Mouse (Mus musculus): Measurements from ENCODE around the gene Klhdc9.

Klhdc9 gene

DNA sequence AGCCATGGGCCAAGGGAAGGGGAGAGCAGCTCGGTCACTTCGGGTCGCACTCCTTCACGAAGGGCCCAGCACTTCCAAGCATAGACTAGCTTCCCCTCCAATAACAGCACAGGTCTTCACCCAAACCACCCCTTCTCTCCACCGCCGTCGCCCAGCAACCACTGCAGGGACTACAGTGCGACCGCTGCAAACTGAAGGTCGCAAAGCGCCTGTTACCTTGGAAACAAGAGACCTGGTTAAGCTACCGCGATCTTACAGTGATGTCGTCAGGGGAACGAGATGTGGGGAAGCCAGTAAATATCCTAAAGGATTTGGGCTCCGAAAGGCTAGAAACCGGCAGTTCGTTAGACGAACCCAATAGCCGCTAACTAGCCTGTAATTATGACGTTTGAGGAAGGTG lies at the start of gene Klhdc9:
Gene Klhdc9 (minus strand): TSS at position 143 of the 400 bp plus-strand sequence.
- peak; percentile 80 to 89 for DNase-seq

- no peak for DNase-seq
Measured at GRCm38 (mm10) chr1:171410231-171410630, 49.6 kb upstream of the Klhdc9 start.

DNA sequence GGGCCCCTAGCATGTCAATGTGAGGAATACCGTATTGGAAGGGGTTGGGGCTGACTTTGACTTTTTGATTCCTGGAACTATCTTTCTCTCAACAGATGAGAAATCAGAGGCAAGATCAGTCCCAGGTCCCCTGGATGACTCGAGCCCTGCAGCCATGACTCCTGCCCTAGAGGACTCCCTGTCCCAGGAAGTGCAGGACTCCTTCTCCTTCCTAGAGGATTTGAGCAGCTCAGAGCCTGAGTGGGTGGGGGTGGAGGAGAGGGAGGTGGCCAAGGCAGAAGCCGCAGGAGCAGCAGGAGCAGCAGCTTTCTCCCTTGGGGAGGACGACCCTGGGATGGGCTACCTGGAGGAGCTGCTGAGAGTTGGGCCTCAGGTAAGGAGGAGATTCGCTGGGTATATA lies 46.7 kb upstream of the Klhdc9 start:
- no peak for DNase-seq

DNA sequence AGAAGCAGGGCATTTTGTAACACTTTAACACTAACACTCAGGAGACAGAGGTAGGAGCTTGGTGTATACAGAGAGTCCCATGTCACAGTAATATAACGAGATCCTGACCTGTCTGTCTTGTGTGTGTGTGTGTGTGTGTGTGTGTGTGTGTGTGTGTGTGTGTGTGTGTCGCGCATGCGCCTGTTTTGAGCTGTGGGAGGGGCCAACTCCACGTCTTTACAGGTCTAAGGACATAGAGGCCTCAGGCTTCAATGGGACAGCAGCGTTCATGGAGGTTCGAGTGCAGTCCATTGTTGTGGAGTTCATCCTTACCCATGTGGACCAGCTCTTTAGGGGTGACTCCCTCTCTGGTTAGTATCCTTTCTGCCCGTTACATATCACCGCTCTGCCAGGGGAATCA lies 42.4 kb upstream of the Klhdc9 start:
- DNase-seq = no peak

DNA sequence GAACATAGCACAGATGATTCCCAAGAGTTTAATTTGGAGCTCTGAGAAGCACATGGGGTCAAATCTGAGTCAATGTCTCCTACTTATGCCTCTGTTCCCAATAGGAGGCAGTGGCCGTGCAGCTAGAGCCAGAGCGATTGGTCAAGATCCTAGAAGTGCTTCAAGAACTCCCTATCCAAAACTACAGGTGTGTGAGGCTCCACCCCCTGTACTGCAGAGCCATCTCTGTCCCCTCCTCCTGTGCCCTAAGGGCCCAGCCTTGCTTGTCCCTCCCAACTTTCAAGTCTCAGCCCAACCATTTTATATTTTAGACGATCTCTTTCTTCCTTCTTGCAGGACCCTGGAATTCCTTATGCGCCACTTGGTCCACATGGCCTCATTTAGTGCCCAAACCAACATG lies 41.2 kb upstream of the Klhdc9 start:
- DNase-seq = no peak

DNA sequence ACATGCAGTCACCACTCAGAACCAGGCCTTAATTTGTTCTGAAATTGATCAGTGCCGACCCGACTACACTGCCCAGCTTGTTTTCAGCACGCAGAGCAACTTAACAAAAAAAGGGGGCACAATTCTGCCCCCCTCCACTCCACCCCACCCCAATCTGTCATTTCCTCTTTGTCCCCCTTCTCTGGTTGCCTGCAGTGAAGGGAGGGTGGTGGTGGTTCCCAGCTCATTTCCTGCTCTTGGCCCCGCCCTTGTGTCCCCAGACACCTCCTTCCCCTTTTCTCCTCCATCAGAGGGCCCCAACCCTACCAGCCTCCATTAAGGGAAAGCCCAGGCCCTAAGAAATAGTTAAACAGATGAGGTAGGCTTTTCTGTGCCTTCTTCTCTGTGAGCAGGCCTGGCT lies 29.5 kb upstream of the Klhdc9 start:
- DNase-seq = peak; percentile 68 to 82

- peak; percentile 92 to 97 for DNase-seq
Measured at GRCm38 (mm10) chr1:171388376-171389102, 27.9 kb upstream of the Klhdc9 start, which contains the start of gene Arhgap30. Arhgap30 (plus strand) TSS chr1:171388954.

DNA sequence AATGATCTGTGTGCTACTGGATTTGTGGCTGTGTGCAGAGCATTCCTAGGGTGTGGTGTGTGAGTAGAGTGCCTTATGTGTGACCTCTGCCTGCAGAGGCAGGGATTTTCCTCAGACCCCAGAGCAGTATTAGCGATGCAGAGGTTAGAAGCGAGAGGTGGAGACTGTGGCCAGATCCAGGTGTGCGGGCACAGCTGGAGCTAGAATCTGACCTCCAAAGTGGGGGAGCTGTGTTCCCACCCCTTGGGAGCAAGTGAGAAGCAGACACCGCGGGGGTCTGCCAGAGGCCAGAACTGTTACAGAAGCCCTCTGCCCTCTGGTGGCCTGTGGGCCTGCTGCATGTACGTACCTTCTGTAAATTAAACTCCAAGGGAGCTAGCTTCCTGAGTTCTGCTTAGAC lies 26.5 kb upstream of the Klhdc9 start:
- peak in 1 of 2 experiments; percentile 50 for DNase-seq

DNA sequence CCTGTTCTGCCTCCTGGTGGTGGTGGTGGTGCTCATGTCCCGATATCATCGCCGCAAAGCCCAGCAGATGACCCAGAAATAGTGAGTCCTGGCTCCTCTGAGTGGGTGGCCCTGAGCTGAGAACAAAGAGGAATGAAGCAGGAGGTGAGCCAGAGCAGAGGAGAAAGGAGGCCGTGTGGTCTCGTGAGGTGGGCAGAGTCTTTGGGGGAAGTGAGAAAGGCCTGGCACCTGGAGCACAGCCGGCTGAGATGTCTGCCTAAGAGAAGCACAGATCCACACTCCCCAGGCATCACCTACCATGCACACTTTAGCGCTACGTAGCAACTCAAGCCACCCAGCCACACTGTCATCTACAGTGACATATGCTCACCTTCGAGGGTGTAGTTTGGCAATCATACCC lies 24.6 kb upstream of the Klhdc9 start:
- DNase-seq = no peak

- no peak for DNase-seq
Measured at GRCm38 (mm10) chr1:171384361-171384760, 23.8 kb upstream of the Klhdc9 start.

DNA sequence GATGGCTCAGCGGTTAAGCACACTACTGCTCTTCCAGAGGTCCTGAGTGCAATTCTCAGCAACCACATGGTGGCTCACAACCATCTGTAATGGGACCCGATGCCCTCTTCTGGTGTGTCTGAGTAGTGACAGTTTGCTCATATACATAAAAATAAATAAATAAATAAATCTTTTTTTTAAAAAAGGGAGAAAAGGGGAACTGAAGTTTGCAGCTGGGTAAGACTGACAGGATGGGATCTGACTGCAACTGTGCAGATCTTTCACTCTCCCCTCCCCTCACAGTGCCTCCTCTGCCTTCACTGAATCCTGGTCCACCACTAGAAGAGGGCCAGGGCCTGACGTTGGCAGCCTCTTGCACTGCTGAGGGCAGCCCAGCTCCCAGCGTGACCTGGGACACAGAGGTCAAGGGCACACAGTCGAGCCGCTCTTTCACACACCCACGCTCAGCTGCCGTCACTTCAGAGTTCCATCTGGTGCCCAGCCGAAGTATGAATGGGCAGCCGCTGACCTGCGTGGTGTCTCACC lies 21.6 kb upstream of the Klhdc9 start:
- DNase-seq = no peak

DNA sequence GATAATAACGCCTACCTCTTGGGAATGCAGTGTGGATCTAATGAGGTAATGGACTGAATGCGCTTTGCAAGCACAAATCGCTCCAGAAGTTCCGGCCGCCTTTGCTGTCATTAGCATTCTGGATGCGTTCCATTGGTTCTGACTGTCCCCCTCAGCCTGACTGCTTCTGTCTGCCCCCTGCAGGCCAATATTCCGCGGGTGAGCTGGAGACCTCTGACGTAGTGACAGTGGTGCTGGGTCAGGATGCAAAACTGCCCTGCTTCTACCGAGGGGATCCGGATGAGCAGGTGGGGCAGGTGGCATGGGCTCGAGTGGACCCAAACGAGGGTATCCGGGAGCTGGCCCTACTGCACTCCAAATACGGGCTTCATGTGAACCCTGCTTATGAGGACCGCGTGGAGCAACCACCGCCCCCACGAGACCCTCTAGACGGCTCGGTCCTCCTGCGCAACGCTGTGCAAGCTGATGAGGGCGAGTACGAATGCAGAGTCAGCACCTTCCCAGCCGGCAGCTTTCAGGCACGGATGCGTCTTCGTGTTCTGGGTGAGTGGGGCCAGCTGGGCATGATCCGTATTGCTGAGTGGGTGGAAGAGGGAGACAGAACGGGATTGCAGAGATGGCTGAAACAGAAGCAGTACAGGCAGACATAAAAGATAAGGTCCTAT lies 19.5 kb upstream of the Klhdc9 start:
- DNase-seq = peak; percentile 48 to 58

GRCm38 (mm10) chr1:171378298-171378697 lies 17.7 kb upstream of the Klhdc9 start:
- DNase-seq = no peak

- no peak for DNase-seq
Measured at GRCm38 (mm10) chr1:171375646-171376097, 15.1 kb upstream of the Klhdc9 start.

- no peak for DNase-seq
Measured at GRCm38 (mm10) chr1:171373946-171374345, 13.3 kb upstream of the Klhdc9 start.

DNA sequence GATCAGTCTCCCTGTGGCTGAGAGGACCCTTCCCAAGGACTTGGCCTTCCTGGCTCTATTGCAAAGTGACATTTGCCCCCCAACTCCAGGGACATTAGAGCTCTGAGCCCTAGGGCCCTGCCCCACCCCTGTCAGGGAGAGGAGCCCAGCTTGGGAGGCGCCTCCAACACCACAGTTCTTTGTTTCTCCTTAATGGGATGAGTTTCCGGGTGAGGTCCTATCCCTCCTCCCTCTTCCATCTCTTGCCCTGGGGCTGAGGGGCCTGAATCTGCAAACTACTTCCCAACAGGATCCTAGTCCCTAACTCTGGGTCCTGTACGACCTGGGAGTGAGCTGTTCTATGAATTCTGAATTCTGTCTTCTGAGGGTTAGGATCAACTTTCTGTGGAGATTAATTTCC lies 12.3 kb upstream of the Klhdc9 start:
- DNase-seq = no peak

DNA sequence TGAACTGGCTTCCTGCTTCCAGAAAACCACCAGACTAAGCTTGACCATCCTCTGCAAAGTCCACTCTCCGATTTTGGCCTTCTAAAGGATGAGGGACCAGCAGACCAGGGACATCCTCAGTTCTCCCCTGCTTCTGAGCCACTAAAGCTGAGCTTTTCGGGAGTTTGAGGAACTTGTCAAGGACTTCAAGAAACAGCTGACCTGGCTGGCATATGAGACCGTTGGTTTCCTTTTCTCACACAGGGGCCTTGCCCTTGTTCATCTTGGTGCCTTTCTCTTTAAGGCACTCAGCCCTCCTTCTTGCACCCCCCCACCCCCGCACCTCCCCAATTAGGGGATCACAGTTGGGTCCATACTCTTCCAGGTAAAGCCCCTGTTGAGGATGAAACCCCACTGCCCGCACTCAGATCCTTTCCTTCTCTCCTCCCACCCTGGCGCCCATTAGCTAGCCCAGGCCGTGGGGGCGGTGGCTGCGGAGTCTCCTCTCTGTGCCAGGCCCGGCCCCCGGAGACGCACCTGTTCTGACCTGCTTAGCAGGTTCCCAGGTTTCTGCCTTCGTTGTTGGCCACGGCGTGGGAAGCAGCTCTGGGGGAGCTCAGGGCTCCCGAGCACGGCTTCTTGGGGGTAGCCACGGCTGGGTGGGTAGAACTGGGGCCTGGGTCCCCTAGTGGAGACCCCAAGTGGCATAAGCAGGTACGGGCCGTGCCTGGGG lies 9.4 kb upstream of the Klhdc9 start, which contains the start of gene Nectin4:
Gene Nectin4 (plus strand): TSS at position 255 of the 712 bp plus-strand sequence.
- no peak for DNase-seq

- DNase-seq = no peak
Measured at GRCm38 (mm10) chr1:171365934-171366333, 5.3 kb upstream of the Klhdc9 start.

- peak in 1 of 2 experiments; percentile 52 for DNase-seq
Measured at GRCm38 (mm10) chr1:171361106-171362103, 807 bp upstream of the Klhdc9 start.

DNA sequence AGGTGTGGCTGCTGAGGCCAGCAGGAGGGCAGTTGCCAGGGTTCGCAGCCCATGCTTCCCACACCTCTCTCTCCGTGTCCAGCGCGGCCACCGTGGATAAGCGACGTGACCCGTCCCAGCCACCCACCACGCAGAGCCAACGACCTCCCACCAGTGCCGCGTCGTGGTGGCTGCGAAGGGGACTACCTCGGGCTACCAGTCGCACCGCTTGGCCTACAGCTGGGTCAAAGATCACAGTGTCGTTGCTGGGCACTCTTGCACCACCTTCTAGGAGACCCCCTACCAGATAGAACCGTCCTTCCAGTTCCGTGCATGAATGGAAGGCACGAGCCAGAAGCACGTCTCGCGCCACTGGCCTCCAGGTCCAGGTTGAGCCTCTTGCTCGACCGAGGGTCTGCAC lies 345 bp downstream of the Klhdc9 start:
- DNase-seq = peak in 1 of 2 experiments; percentile 29

DNA sequence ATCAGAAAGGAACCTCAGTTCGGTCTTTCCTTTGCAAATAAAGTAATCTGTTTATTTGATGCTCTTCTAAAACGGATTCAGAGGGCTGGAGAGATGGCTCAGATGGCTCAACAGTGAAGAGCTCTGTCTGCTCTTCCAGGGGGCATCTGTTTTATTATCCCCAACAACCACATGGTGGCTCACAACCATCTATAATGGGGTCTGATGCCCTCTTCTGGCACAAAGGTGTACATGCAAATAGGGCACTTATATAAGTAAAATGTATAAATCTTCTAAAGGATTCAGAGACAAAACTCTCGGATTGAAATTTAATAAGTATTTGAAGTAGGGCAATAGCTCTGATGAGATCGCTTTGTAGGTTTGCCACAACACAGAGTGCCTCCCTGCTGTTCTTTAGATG lies 2.2 kb downstream of the Klhdc9 start:
- DNase-seq = peak in 1 of 2 experiments; percentile 31

DNA sequence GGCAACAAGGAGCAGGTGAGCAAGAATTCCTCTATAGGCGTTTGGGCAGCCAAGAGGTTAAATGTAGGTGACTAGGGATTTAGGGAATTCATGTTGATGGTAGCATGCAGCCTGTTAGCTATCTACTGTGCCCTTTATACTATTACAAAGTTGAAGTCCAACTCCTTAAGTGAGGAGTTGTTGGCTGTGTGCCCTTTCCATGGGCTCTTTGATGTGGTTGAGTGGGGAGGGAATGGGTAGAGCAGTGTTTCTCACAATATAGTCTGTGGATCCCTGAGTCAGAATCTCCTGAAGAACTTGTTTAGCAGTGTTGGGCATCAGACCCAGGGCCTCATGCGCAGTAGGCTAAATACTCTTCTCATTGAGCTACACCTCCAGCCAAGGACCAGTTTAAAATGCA lies 3.8 kb downstream of the Klhdc9 start:
- no peak for DNase-seq
